Mouse (Mus musculus) C2C12 (cell line): Measurements from ENCODE around the gene Sertad2.

Source experiments
- CEBPB ChIP-seq: IDR thresholded peaks from one replicate; pipeline ENCODE4 v1.6.1; 2011; ENCODE audit warnings: low read depth, mild to moderate bottlenecking, control low read depth, moderate library complexity
- CTCF ChIP-seq: IDR thresholded peaks from one replicate; pipeline ENCODE4 v1.5.1; 2011; ENCODE audit not compliant: control insufficient read depth, insufficient read depth, insufficient read length
- MAX ChIP-seq: IDR thresholded peaks from one replicate; pipeline ENCODE4 v1.6.1; 2011; ENCODE audit warnings: mild to moderate bottlenecking, control low read depth
- MYOD1 ChIP-seq: IDR thresholded peaks from one replicate; pipeline ENCODE4 v1.6.1; 2011; ENCODE audit warnings: low read depth; ENCODE audit not compliant: control insufficient read depth, insufficient read length
- MYOG ChIP-seq: IDR thresholded peaks from one replicate; pipeline ENCODE4 v1.6.1; 2011; ENCODE audit not compliant: control insufficient read depth, insufficient read length; ENCODE audit errors: extremely low read depth
- USF1 ChIP-seq: IDR thresholded peaks from one replicate; pipeline ENCODE4 v1.6.1; 2011; ENCODE audit warnings: low read depth, mild to moderate bottlenecking, control low read depth, moderate library complexity

GRCm38 (mm10) chr11:20605613-20606012, 62.6 kb downstream of the Sertad2 start:
- TF ChIP-seq CTCF (no peak), USF1 (no peak), MAX (no peak), MYOG (no peak), CEBPB (no peak), MYOD1 (no peak)
